Mouse (Mus musculus) urinary bladder, postnatal 10 days (tissue): ENCODE results near the gene Stam2.

Source experiments
- DNase-seq: peaks from one replicate; pipeline ENCODE4 v3.0.0; 2022; ENCODE audit warnings: low spot score

Gene Stam2

DNA sequence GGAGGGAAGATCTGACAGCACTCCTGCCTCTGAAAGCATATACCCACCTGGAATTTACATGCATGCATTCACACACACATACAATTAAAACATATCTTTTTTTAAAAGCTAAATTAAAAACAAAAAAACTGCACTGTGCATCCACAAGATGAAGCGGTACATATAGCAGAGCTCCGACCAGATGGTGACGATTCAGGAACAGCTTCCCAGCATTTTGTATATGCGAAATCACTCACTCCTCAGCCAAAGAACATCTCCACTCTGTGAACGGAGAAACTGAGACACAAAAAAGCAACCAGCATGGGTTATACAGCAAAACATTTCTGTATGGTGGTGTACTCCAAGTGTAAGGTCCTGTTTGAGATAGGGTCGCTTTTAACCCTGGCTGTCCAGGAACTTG, 11.2 kb downstream of the Stam2 start:
- no peak for DNase-seq

DNA sequence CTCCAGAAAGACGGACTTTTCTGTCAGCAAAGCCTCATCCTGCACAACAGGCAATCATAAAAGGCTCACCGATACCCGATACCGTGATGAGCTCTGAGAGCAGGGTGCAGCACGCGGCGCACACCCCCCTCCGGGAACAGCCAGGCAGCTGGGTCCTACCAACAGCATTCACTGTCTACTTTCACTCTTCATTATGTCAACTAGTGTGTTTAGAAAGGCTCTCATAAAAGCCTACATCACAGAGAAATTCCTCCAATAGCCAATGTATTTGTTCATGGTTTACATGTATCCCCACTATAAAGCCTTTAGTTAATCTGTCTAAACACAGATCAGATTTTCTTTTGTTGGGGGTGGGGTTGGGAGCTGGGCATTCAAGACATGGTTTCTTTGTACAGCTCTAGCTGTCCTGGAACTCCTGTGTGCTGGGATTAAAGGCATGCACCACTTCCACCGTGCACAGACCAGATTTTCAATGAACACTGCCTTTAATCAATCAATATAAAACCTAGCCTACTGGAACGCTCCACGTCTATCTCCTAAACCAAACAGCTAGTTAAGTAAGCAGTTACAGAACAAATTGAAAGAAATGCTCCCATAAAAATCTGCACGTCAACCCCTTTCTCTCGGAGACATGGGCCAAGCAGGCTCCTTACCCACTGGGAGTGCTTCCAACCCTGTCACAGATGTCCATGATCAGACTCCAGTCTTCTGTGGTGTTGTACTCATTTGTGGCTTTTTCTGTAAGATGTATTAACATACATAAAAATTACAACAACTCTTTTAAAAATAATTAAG, 21.7 kb downstream of the Stam2 start:
- DNase-seq: no peak

DNA sequence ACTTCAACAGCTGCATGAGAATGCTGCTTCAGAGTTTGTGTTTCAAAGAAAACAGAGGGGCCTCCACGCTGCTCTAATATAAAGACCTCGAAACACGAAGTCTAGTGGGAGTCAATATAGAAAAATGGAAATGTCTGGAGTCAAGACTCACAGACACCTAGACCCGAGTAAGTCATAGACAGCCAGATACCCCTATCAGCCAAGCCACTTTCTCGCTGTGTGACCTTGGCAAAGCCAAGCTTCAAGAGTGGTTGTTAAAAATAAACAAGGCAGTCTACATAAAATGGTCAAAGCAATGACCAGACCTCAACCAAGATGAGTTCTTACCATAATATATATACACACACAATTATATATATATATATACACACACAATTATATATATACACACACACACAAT, 25.0 kb downstream of the Stam2 start:
- no peak for DNase-seq

DNA sequence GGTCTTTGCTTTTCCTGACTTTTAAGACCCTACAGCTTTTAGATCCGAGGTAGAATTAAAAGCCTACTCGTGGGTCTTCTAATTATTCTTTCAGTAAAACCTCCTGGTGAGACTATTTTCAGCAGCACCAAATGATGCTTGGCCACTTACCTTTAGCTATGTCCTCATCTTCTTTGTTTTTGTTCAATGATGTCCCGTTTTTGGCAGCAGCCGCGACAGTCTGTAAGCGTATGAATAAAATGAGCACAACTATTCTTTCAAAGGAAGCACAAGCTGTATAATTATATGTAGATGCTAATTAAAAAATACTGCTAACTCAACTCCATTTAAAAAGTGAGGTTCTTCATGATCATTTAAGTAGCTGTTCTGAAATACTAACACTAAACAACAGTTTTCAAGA, 26.5 kb downstream of the Stam2 start:
- DNase-seq: no peak

DNA sequence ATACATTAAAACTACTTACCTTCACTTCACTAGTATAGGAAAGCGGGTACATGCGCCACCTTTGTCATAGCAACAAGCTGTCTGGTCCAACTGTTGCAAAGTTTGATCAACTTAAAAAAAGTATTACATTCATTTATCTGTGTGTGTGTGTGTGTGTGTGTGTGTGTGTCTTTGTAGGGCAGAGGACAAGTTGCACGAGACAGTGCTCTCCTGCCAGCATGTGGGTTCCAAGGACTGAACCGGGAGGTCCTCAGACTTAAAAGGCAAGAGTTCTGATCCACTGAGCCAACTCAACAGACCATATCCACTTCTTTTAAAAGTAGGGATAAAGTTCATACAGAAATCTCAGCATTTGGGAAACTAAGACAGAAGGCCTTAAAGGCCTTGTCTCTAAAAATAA, 28.0 kb downstream of the Stam2 start:
- no peak for DNase-seq

DNA sequence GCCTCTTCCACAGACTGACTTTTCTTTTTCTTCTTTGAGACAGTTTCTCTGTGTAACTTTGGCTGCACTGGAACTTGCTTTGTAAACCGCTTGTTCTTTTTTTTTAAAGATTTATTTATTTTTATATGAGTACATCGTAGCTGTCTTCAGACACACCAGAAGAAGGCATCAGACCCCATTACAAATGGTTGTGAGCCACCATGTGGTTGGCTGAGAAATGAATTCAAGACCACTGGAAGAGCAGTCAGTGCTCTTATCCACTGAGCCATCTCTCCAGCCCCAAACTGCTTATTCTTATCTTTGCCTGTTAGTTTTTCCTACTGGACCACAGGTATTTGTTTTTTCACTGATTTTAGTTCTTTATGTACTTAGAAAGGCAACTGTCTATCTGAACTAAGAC, 31.3 kb downstream of the Stam2 start:
- DNase-seq: no peak

DNA sequence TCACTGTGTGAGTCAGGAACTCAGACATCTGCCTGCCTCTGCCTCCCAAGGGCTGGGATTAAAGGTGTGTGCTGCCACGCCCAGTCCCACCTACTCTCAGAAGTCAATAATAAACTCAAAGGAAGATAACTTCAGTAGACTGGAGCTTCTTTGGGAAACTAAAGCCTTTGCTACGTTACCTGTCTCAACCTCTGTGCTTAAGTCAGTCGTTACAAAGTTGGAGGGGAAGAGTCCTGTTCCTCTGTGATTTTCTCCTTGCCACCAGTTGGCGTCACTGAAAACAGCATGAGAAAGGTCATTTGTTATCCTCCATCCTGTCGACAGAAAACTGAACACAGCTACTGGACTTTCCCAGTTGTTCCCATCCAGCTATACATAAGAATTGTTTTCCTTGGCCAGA, 32.7 kb downstream of the Stam2 start:
- no peak for DNase-seq

DNA sequence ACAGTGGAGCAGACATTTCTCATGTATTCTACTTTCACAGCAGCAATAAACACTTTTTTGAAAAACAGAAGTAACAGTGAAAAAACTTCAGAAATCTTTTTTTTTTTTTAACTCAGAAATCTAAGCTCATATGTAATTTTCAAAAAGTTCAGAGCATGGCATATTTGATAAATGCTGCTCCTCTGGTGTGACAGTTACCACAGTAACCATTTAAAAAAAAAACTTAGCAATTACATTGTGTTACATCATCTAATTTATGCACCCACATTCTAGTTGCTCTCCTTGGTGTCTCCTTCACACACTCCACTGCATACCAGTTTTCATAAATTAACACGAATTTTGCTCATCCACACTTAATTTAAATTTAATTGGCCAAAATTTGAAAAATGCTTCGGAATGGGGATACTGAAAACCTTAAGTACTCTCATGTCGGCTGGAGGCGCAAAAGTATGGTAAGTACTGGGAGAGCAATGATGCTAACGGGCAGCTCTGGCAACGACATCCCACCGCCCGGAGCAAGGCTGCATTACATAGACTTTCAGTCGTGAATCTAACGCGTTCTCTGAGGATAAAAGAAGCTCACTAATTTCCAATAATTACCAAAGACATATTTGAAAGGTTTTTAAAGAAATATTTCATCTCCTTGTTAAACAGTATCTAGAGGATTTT, 40.6 kb downstream of the Stam2 start:
- no peak for DNase-seq

DNA sequence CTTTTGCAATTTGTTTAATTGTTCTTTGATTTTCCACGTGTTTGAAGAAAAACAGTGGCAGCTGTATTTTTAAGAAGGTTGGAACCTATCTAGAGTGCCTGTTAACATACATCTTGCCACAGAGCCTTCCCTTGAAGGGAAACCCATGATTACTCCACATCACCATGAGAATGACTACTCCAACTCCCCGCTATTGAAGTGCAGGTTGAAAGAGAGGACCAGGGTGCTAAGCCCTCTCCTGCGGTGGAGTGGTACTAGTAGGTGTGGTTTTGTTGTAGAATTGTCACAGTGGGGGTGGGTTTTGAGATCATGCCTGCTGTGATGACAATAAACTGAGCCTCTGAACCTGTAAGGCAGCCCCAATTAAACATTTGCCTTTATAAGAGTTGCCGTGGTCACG, 41.7 kb downstream of the Stam2 start:
- no peak for DNase-seq

DNA sequence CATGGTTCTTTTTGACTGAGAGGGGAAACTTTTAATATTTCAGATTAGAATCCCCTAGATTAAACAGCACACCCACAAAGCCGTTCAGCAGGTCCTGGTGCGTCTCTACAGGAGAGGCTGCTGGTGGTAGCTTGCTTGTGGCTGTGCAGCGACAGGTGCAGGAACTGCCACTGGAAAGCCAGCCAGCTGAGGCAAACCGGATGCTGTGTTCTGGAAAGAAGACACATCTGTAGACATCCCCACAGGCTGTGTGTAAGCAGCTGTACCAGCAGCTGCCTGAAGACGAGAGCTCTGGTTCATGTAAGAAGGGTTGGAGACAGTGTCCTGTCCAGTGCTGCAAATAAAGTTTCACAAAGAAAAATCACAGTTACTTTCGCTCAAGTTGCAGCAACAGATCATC, 47.5 kb downstream of the Stam2 start:
- DNase-seq: no peak

DNA sequence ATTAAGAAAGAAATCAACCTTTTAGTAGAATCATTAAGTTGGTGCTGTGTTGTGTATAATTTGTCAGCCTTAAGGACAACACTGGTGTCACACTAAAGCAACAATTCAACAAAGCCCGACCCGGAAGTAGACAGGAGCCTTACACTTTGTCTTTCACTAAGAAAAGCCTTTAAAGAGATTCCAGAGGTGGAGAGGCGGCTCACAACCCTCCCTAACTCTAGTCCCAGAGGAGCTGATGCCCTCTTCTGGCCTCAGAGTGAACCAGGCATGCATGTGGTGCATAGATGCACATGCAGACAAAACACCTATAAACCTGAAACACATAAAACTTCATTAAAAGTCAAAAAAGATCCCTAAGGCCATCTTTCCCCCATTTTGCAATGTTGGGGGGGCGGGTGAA, 50.3 kb downstream of the Stam2 start:
- no peak for DNase-seq

DNA sequence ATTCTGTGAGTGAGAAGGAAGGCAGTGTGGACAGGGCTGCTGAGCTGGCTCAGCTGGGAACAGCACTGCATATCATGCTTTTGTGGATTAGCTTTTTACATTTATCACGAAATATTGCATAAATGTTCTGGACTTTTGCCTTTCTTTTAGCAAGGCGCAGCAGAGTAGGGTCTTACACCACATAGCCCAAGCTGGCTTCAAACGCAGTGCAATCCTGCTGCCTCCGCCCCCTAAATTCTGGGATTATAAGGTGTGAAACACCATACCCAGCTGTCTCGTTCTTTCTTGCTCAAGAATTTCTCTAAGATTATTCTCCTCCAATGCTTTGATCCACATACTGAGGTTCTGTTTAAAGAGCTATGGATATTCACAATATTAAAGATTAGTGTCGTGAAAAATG, 55.5 kb downstream of the Stam2 start:
- DNase-seq: no peak

DNA sequence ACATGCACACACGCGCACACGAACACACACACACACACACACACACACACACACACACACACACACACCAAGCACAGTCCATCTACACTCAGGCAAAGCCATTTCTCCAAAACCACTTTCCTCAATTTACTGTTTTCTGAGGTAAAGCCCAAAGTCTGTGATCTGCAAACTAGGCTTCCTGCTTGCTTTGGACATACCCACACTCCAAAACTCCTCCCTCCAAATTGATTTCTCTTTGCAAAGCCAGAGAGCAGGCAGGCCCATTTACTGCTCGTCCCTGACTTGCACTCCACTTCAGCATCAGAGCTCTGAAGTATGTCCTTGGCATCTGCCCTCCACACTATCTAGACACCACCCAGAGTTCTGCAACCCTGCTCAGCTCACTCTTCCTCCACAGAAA, 64.5 kb downstream of the Stam2 start:
- no peak for DNase-seq

DNA sequence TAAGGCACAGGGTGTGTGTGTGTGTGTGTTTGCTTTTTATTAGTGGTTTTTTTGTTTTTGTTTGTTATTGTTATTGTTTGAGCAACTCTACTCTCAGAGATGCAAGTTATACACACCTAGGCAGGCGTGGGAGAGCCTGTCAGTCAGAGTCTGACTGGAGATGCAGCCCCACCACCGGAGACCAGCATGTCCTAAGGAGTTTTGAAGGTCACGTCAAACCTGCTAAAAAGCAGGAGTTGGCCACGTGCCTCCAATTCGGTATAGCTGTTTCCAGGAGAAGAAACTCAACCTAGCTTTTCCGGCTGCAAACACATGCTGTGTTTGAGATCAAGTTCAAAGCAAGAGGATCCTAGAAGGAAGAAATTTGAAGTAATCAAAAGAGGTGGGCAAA, 65.2 kb downstream of the Stam2 start:
- no peak for DNase-seq

DNA sequence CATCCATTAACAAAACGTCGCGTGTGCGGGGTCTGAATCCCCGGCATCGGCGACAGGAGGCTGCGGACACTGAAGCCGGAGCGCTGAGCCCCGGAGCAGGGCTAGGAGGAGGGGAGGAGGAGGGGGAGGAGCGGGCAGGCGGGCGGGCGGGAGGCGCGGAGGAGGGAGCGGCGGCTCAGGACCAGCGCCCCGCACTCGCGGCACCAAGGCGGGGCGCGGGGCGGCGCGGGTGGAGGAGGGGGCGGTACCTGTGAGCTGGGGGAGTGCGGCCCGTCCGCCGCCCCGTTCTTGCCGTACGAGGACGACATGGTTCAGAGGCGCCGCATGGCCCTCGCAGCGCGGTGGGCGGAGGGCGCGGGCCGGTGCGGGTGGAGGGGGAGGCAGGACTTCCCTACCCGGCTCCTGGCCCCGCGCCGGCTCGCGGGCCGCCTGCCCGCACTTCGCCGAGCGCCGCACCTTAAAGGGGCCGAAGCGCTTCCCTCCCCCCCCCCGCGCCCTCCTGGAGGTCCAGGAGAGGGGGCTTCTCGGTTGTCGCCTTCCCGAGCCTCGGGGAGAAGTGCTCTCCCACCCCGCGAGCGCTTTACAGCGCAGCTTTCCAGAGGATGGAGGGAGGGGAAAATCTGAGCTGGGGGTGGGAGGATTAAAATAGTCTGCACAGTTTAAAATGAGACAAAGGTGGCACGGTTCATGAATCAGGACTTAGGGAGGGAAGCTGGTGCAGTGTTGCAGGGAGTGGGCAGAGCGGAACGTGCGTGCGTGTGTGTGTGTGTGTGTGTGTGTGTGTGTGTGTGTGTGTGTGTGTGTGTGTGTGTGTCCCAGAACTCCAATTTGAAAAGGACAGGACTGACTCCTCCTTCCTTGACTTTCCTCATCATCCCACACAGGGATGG, 65.8 kb downstream of the Stam2 start, which contains the start of gene Cacnb4:
Gene Cacnb4 (minus strand): TSS at position 809 of the 890 bp plus-strand sequence.
- DNase-seq: no peak

DNA sequence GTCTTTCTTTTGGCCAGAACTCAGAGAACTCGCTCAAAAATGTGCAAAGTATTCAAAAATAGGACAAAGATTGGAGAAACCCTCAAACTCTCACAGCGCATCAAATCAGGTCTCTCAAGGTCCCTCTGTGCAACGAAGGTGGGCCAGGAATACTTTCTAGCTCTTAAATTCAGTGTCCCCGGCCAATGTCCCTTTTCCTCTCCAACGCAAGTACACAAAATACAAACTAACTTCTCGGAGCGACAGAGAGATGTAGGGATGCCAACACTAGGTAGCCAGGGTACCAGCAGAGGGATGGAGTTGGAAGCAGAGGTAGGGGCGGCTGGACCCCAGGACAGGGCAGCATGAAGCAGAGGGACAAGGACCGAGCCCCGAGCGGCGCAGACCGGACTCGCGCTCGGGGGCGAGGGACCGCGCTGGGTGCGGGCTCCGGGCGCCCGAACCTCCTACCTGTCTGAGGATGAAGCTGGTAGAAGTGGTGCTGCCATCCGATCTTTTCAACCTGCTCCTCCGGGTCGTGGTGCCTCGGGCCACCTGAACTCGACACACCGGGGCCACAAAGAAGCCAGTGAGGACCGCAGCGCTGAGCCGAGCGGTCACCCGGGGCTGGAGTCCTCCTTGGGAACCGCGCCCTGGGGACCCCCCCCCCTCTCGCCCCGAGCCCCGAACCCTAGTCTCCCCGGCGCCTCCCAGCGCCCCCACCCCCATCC, 66.6 kb downstream of the Stam2 start:
- DNase-seq: no peak

DNA sequence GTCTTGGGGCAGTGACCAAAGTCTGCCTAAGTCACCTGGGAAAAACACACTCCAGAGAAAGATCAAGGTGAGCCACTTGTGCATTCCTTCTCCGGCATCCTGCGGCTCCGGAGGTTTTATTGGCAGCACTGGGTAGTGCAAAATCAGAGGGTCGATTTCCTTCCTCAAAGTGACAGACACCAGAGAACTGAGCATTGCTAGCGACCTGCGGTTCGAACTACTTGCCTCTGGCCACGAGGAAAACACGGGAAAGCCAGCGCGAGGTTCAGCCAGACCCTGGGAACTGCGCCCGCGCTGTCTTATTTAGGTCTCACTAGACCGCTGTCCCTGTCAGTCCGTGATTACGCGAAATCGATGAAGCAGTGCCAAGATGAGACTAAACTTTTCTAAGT, 67.2 kb downstream of the Stam2 start:
- DNase-seq: no peak

DNA sequence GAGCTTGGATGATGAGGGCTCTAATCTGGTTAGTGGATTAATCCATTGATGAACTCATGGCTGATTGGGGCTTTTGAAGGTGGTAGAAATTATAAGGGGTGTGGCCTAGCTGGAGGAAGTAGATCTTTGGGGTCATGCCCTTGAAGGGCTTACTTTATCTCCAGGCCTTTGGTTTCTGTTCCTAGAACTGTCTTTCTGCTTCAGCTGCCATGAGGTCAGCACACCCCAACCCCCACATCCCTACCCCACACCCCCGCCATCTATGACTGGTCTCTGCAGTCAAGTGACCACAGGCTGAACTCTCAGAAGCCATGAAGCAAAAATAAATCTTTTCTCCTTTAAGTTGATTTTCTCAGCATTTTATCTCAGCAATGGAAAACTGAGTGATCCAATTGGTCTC, 68.9 kb downstream of the Stam2 start:
- DNase-seq: no peak

DNA sequence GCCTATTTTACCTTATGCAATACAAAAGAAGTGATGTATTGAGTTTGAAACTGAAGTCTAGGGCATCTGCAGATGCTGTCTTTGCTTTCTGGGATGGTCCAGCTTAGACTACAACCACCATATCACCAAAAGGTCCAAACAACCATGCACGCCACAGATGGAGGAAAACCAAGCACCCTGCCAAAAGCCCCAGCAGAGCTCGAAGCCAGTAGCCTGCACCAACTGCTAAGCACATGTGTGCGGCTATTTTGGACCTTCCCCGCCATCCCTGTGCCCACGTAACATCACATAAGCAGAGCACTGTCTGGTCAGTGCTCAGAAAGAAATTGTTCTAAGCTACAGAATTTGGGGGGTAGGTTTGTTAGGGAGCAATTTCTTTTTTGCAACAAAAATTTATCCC, 71.3 kb downstream of the Stam2 start:
- no peak for DNase-seq

DNA sequence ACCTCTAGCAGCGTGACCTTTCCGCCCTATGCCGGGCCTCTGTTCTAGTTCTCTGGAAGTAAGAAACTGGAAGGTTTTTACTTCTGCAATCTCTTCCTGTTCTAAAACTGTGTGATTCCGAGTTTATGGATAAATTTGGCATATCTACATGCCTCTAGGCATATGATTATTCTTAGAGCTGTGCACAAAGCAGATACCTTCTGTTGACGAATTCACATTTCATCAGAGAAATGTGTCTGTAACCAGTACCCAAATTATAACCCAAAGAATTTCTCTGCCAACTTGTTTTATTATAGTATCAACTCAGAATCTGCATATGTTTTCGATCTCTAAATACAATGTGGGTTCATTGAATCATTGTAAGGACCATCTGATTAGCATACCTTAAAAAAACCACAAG, 73.6 kb downstream of the Stam2 start:
- DNase-seq: no peak

DNA sequence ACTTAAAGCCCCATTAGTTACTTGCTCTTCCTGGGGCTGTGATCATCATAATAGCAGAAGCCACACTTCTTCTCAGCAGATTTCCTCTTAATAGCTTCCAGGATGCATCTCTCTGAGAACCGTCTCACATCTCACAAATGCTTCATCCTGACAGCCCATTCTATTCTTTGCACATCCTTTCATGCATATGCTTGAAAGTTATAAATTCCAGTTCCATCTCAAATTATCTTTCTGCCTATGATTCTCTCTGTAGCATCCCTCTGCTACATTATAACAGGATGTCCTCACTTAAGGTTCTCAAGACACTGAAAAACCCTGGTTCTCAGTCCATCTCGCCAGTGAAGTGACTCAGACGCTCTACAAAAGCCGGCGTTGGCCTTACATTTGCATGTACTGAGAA, 85.4 kb downstream of the Stam2 start:
- no peak for DNase-seq

DNA sequence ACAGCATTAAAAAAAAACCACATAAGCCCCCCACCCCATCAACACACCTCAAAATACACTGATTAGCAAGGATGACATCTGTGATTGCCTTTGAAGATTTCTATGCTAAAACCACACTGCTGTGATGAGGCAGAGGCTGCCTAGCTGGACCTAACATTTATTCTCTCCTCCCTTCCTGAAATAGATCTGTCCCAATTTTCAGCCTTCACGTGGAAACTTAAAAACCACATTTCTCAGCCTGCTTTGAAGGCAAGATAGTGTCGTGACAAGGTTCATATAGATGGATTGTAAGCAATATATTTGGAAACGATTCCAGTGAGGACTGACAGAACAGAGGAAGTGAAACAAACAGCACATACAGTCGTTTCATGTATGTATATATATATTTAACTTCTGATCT, 87.5 kb downstream of the Stam2 start:
- no peak for DNase-seq
